Mouse (Mus musculus) limb, embryonic 11.5 days (tissue): ENCODE data around the gene Zhx3. TPM values are rescaled to one million over a fixed set of nuclear protein-coding genes. Genes with fewer than 3 reads are reported as not detected.

Experiments
- ATAC-seq: fragments of 200-750 bp; cut with Nextera tagmentation; 2 replicates; pipeline ENCODE4 v1.8.0; 2017; ENCODE audit warnings: low read depth; ENCODE audit not compliant: insufficient number of reproducible peaks, low FRiP score, low TSS enrichment
- DNase-seq: peaks from one replicate; pipeline ENCODE4 v3.0.0-alpha.2; 2015; ENCODE audit warnings: low spot score
- H3K27ac ChIP-seq: fragments of 300-500 bp; sonication (generic); replicated peaks from 2 replicates; pipeline ENCODE4 v1.5.1; 2014; ENCODE audit warnings: low read depth, mild to moderate bottlenecking, low read length
- H3K27me3 ChIP-seq: fragments of 300-500 bp; sonication (generic); 2 replicates; pipeline ENCODE4 v1.6.1; 2014; ENCODE audit warnings: mild to moderate bottlenecking, low read length, mixed read lengths; ENCODE audit not compliant: control insufficient read depth, insufficient read depth
- H3K36me3 ChIP-seq: fragments of 300-500 bp; sonication (generic); 2 replicates; pipeline ENCODE4 v1.6.1; 2014; ENCODE audit warnings: mild to moderate bottlenecking, low read length, moderate library complexity, mixed read lengths; ENCODE audit not compliant: control insufficient read depth, insufficient read depth
- H3K4me1 ChIP-seq: fragments of 300-500 bp; sonication (generic); 2 replicates; pipeline ENCODE4 v1.6.1; 2014; ENCODE audit warnings: low read length, mixed read lengths; ENCODE audit not compliant: control insufficient read depth, insufficient read depth
- H3K4me2 ChIP-seq: fragments of 300-500 bp; sonication (generic); 2 replicates; pipeline ENCODE4 v1.6.1; 2014; ENCODE audit warnings: low read depth, mild to moderate bottlenecking, moderate library complexity; ENCODE audit not compliant: severe bottlenecking
- H3K4me3 ChIP-seq: fragments of 300-500 bp; sonication (generic); 2 replicates; pipeline ENCODE4 v1.5.1; 2014; ENCODE audit warnings: low read depth, low read length
- H3K9ac ChIP-seq: fragments of 300-500 bp; sonication (generic); 2 replicates; pipeline ENCODE4 v1.6.1; 2014; ENCODE audit warnings: mild to moderate bottlenecking, low read length
- H3K9me3 ChIP-seq: fragments of 300-500 bp; sonication (generic); 2 replicates; pipeline ENCODE4 v1.6.1; 2016; ENCODE audit warnings: low read length; ENCODE audit not compliant: control insufficient read depth
- WGBS: fragments of 180-500 bp; shearing (Covaris S2); extraction: QIAGEN DNeasy Blood & Tissue Kit; methylation state at CpG from one replicate; pipeline ENCODE4 v1.1.7; 2014; 5-methylcytosine and 5-hydroxymethylcytosine counted together
- polyA plus RNA-seq: library from polyadenylated mRNA; unstranded; fragments of >200 nt; fragmentation: Nextera tagmentation; extraction: Ambion mirVana; gene quantifications from 2 replicates; pipeline ENCODE4 v1.2.1, GENCODE M21; 2014

Gene Zhx3
- polyA plus RNA-seq, 1 experiment from 2014 or later = 8.2 TPM

- H3K27me3 ChIP-seq = no peaks in the 10 kb centered on the region
- 97% methylated on average over 1 of the region's 1 CpGs for WGBS
- no peaks in the 10 kb centered on the region for H3K4me1 ChIP-seq
Measured at GRCm38 (mm10) chr2:160860363-160860762, 12.4 kb downstream of the Zhx3 start.

DNA sequence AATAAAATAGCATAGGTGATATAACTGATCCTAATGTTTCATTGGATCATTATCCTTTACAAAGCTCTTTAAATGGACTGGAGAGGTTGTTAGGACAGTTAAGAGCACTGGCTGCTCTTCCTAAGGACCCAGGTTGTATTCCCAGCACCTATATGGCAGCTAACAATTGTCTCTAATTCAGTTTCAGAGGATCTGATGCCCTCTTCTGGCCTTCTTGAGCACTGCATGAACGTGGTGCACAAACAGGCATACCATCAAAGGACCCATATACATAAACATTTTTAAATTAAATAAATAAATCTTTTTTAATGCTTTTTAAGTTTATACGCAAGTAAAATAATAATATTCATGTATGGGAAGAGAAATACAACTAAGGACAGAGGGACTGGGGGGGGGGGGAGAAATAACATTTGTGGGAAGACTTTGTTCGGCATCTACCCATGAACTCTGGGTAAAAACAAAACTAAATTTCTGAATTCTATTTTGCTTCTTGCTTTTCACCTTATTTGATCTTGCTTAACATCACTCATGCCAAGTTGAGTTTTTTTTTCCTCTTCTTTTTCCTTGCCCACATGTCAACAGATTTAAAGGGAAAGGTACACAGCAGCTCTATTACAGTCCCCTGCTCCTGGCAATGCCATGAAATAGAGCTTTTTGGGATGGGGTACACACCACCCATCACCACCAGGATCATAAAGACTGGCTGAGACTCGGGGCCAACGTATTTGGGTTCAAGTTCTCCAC, 16.3 kb downstream of the Zhx3 start:
- Histone ChIP-seq H3K4me2 (no peak overlapping the region), H3K4me1 (no peaks in the 10 kb centered on the region), H3K27me3 (no peaks in the 10 kb centered on the region), H3K4me3 (no peak overlapping the region), H3K27ac (no peak overlapping the region), H3K36me3 (no peaks in the 10 kb centered on the region), H3K9me3 (no peaks in the 10 kb centered on the region), H3K9ac (no peak overlapping the region)
- DNase-seq (no peak), ATAC-seq (no peak)
- WGBS = 75% methylated on average over 5 of the region's 5 CpGs

More at GRCm38 (mm10) chr2:160860363-160860762, 12.4 kb downstream of the Zhx3 start:
- no peaks in the 10 kb centered on the region for H3K9me3 ChIP-seq
- DNase-seq (no peak), ATAC-seq (no peak)
- H3K27ac ChIP-seq = no peak overlapping the region
- H3K36me3 ChIP-seq = no peaks in the 10 kb centered on the region
- no peak overlapping the region for H3K4me2 ChIP-seq
- H3K9ac ChIP-seq = no peak overlapping the region
- H3K4me3 ChIP-seq = no peak overlapping the region

- no peak overlapping the region for H3K9ac ChIP-seq
- DNase-seq (no peak), ATAC-seq (no peak)
- no peak overlapping the region for H3K27ac ChIP-seq
- no peak overlapping the region for H3K4me3 ChIP-seq
- no peaks in the 10 kb centered on the region for H3K27me3 ChIP-seq
- no peak overlapping the region for H3K4me2 ChIP-seq
- no peaks in the 10 kb centered on the region for H3K9me3 ChIP-seq
- H3K4me1 ChIP-seq = no peaks in the 10 kb centered on the region
- no peaks in the 10 kb centered on the region for H3K36me3 ChIP-seq
Measured at GRCm38 (mm10) chr2:160854687-160855086, 18.1 kb downstream of the Zhx3 start.

GRCm38 (mm10) chr2:160850360-160850759, 22.4 kb downstream of the Zhx3 start:
- no peaks in the 10 kb centered on the region for H3K36me3 ChIP-seq
- DNase-seq = no peak
- no peak overlapping the region for H3K4me3 ChIP-seq
- no peak overlapping the region for H3K9ac ChIP-seq
- H3K27me3 ChIP-seq = no peaks in the 10 kb centered on the region
- H3K27ac ChIP-seq = no peak overlapping the region
- no peaks in the 10 kb centered on the region for H3K4me1 ChIP-seq
- H3K4me2 ChIP-seq = no peak overlapping the region
- WGBS = 70% methylated on average over 3 of the region's 3 CpGs
- no peak for ATAC-seq
- no peaks in the 10 kb centered on the region for H3K9me3 ChIP-seq

DNA sequence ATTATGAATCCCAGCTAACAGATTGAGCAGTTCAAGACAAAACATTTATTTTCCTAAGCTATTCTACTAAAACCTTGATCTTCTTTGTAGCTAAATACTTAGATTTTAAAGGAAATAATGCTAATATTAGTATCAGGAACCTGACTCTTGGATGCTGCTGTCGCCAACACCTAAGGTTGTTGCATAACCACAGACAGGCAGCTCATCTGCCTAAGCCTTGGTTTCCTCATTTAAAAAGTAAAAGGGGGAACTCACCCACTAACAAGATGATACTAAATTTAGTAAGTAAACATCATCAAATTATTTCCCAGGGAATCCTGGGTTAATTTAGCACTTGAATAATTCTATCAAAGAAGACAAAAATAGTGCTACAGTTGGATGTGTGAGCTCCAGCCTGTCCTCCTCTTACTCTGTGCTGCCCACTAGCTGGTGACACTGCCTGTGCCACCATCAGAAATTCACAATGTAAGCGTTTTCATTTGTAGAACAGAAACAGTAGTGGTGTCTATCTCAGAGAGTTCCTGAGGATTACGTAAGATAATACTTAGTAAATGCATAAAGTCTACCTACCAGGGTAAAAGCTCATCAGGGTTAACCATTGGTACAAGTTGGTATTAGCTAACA, 23.1 kb downstream of the Zhx3 start:
- Histone ChIP-seq H3K4me1 (no peaks in the 10 kb centered on the region), H3K9ac (no peak overlapping the region), H3K27ac (no peak overlapping the region), H3K27me3 (no peaks in the 10 kb centered on the region), H3K4me3 (no peak overlapping the region), H3K9me3 (no peaks in the 10 kb centered on the region), H3K36me3 (no peaks in the 10 kb centered on the region), H3K4me2 (no peak overlapping the region)
- no peak for DNase-seq
- no peak for ATAC-seq
- 83% methylated on average over 3 of the region's 3 CpGs for WGBS

DNA sequence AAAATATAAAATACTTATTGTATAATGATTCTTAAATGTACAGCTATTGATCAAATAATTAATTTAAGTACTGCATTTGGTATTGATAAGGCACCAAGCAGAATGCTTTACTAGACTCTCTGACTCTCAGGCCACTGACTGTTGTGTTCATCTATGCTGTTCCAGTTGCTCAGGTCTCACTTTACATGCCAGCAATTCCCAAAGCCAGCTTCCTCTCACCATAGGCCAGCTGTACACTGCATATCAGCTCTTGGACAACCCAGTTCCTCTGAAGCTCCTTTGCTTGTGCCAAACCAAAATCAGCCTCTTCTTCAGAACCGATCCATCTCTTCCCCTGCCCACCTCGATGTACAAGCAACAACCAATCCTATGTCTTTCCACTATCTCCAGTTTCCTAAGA, 24.6 kb downstream of the Zhx3 start:
- Histone ChIP-seq H3K27me3 (no peaks in the 10 kb centered on the region), H3K4me1 (no peaks in the 10 kb centered on the region), H3K9ac (no peak overlapping the region), H3K27ac (no peak overlapping the region), H3K4me3 (no peak overlapping the region), H3K36me3 (no peaks in the 10 kb centered on the region), H3K4me2 (no peak overlapping the region), H3K9me3 (no peaks in the 10 kb centered on the region)
- ATAC-seq (no peak), DNase-seq (no peak)
- WGBS = 93% methylated on average over 2 of the region's 2 CpGs

- Histone ChIP-seq H3K9me3 (no peaks in the 10 kb centered on the region), H3K27me3 (no peaks in the 10 kb centered on the region), H3K4me3 (no peak overlapping the region), H3K4me2 (no peak overlapping the region), H3K36me3 (no peaks in the 10 kb centered on the region), H3K9ac (no peak overlapping the region), H3K4me1 (no peaks in the 10 kb centered on the region), H3K27ac (no peak overlapping the region)
- DNase-seq (no peak), ATAC-seq (no peak)
- 78% methylated on average over 1 of the region's 1 CpGs for WGBS
Measured at GRCm38 (mm10) chr2:160847664-160848063, 25.1 kb downstream of the Zhx3 start.

DNA sequence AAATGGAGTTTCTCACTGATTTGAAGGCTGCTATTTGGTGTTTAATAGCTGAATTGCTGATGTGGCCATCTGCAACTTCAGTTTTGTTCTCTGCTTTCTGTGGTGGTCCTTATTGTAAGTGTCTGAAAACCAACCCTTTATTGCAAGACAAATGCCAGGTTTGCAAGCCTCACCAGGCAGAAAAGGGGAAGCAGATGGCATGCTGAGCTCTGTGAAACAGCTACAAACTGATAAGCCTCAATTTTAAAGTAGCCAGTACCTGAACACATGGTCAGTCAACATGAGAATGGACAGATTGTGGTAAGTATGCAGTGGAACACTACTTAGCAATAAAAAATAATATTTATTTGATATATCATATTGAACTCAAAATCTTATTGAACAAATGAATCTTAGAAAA, 32.0 kb downstream of the Zhx3 start:
- Histone ChIP-seq H3K4me2 (no peak overlapping the region), H3K27me3 (no peaks in the 10 kb centered on the region), H3K36me3 (no peaks in the 10 kb centered on the region), H3K27ac (no peak overlapping the region), H3K9me3 (no peaks in the 10 kb centered on the region), H3K4me1 (no peaks in the 10 kb centered on the region), H3K4me3 (no peak overlapping the region), H3K9ac (no peak overlapping the region)
- DNase-seq (no peak), ATAC-seq (no peak)
